Mouse (Mus musculus) heart, postnatal 0 days (tissue): ENCODE results near the gene Ttc9b.

ENCODE experiments used
- CTCF ChIP-seq: IDR thresholded peaks from 2 replicates; pipeline ENCODE4 v1.5.1; 2016; ENCODE audit warnings: antibody characterized with exemption, control low read depth, low read depth
- EP300 ChIP-seq: IDR thresholded peaks from 2 replicates; pipeline ENCODE4 v1.6.1; 2016; ENCODE audit warnings: antibody characterized with exemption, low read depth

DNA sequence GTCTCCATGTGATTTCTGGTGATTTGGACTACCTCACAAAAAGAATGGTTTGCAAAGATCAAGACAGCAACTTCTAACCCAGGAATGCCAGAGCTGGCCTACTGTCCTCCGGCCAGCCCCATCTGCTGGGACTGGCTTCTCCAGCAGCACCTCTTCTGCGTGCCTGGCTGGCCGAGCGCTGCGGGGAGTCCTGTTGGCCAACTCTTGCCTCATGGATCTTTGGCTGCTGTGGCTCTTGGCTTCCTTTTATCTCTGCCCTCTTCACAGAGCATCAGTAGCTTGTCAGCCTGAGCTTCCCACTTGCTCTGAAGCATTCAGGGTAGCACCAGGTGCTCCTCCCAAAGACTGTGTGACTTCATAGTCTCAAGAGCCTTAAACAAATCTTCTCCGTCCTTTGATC, 25.5 kb upstream of the Ttc9b start:
- TF ChIP-seq CTCF: no peak
- TF ChIP-seq EP300: no peak
